Mouse (Mus musculus) frontal cortex, adult (tissue): ENCODE measurements at regions not wholly inside any gene's neighbourhood (a gene's known extent, or its start where the extent isn't known, plus 50 kb on each side); places are given as distances from the start of the nearest gene placed in this dataset.

Experiments
- ATAC-seq: cut with Nextera tagmentation; 2 replicates; pipeline ENCODE4 v1.9.2; 2017; ENCODE audit warnings: mild to moderate bottlenecking, moderate library complexity, mixed read lengths; ENCODE audit not compliant: low TSS enrichment

DNA sequence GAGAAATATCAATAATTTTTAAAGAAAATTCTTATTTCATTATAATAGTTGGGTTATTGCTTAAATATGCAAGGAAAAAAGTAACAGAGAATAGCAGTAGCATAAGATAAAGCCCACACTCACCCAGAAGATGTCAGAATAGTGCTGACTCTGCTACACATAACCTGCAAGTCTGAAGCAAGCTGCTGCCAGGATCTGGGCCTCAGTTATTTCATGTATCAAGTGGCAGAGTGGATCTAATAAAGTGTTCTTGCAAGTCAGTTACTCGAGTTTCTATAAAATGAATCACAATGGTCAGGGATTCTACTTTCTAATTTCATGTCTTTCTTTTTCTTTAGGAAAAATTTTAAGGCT is 466.2 kb downstream of the Klhl13 start:
- no peak for ATAC-seq

- ATAC-seq = no peak
Measured at GRCm38 (mm10) chrX:22898048-22898697, 466.7 kb downstream of the Klhl13 start.

GRCm38 (mm10) chrX:22869791-22870190 is 495.1 kb downstream of the Klhl13 start:
- ATAC-seq = no peak

DNA sequence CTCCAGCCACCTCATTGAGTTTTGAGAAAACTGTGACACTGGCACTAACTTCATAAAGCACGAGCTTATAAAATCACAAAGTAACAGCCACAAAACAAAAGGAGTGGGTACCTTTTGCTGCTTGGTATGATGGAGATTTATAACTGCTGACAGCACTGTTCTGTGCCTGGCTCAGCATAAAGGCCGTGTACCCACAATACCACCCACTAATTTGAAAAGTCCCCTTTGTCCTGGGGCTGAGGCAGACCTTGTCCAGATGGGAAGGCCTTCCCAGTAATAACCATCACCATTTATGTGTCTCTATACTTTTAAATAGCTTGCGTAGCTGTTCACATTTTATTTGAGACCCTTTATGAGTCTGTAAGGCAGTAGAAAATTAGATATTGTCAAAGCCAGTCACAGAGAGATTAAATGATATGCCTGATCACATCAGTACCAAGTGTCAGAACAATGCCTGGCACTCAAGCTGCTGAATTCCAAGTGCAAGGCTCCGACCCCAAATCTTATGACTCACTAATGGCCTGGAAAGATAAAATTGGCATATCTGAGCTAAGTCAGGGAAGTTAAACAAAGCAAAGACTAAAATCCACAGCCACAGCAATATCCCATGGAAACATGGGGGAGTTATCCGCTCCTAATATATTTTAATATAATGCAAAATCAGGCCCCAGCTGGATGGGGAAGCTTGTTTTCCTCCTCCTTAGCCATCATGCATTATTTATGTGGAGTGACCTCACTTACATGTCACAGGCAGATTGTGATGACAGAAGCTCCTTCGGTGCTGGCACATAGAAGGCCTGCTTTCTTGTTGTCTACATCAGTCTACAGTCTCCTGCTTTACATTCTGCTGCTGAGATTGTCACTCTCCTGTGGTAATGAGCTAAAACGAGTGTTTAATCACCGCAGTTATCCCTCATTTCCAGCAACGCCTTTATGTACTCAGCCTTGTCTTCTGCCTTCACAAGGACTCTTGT is 515.1 kb downstream of the Klhl13 start:
- no peak for ATAC-seq

- no peak for ATAC-seq
Measured at GRCm38 (mm10) chrX:22848778-22849177, 516.1 kb downstream of the Klhl13 start.

GRCm38 (mm10) chrX:22833226-22833625 is 531.7 kb downstream of the Klhl13 start:
- no peak for ATAC-seq

GRCm38 (mm10) chrX:22805184-22805583 is 559.7 kb downstream of the Klhl13 start:
- ATAC-seq = no peak

GRCm38 (mm10) chrX:22769971-22770530 is 594.8 kb downstream of the Klhl13 start:
- ATAC-seq = no peak

GRCm38 (mm10) chrX:22739235-22739634 is 625.6 kb downstream of the Klhl13 start:
- ATAC-seq = no peak

GRCm38 (mm10) chrX:22698179-22698578 is 666.7 kb downstream of the Klhl13 start:
- peak; percentile 69 for ATAC-seq

GRCm38 (mm10) chrX:22657722-22658342 is 707.0 kb downstream of the Klhl13 start:
- ATAC-seq = no peak
